Mouse (Mus musculus): ENCODE results near the gene Sfrp5.

Sfrp5 gene

DNA sequence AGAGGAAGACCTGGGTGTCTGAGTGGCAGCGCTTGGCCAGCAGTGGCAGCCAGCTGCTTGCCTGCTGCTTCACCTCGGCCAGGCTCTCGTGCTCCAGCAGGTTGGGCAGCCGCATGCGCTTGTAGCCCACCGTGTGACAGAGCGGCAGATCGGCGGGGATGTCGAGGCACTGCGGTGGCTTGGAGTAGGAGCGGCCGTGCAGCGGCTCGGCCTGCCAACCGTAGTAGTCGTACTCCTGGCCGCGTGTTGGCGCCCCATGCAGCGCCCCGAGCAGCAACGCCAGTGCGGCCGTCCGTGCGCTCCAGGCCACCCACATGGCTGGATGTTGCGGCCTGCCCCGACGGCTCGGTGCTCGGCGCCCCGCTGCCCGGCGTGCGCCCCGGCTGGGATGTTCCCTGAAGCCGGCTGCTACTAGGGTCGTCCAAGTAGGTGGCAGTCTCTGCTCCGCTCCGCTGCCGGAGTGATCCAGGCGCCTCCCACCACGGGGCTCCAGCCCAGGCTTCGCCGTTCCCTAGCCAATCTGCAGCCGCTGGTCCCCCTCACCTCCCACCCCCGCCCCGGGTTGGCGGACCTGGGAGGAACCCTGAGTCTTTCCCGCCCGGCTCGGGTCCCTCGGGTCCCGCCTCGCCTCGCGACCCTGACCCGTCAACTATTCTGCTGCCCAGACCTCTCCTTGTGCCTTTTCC is at the start of gene Sfrp5:
Sfrp5 (minus strand) TSS at position 557 of the 686 bp plus-strand sequence.
- no peak for DNase-seq (ENCODE audit: low spot score)

DNA sequence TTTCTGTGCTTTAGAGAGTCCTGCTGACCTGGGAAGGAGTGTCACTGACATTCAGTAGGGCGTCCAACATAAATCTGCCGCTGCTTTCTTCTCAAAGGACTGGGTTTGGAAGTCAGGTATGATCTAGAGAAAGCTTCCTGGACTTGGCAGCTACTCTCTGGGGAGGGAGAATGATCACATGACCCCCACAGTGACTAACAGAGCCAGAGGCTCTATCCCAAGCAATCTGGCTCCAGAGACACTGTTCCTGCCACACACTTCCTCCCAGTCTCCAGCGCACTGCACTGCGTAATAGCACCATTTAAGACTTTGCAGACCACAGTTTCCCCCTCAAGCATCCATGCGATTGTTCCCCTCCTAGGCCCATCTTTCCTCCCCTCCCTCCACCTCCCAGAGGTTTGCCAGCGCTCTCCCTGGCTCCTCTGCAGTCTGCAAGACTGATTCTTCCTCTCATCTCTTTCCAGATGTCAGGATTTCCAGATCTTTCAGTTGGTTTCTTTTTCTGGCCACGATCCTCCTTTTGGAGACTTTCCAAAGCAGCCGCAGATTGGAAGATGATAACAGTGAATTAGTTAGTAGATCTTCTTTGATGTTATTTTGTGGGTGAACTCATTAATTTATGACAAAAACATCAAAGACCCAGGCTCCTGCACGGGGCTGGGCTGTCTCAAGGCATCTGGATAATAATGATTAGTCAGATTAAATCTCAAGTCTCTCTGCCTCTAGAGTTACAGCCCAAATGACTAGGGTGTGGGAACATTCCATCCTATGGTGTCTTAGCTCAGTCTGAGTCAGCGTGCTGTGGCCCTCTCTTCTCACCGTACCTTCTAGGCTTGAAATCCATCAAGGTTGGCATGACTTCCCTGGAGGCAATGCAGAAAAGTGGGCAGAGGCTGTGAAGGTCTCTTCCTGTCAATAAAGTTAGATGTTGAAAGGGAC is 48.2 kb upstream of the Sfrp5 start:
- no peak for DNase-seq (ENCODE audit: low spot score)

DNA sequence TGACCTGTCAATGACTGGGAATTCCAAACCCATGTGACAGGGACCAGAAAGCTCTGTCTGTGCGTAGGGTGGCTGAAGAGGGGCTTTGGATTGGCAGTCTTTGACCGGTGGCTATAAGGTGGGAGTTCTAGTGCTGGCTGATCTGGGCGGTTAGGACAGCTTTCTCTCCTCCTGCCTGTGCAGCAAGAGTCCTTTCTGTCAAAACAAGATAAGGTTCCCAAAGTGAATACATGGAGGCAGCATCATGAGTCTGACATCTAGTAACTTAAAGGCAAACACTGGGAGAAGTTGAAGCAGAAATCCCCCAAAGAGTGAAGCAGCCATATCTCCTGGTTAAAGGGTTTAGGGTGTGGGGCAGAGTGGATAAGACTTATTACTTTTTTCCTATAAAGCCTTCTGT is 45.5 kb upstream of the Sfrp5 start, which contains the start of gene Golga7b:
Golga7b (plus strand) TSS at position 56 of the 400 bp plus-strand sequence.
- DNase-seq (ENCODE audit: low spot score), result no peak

DNA sequence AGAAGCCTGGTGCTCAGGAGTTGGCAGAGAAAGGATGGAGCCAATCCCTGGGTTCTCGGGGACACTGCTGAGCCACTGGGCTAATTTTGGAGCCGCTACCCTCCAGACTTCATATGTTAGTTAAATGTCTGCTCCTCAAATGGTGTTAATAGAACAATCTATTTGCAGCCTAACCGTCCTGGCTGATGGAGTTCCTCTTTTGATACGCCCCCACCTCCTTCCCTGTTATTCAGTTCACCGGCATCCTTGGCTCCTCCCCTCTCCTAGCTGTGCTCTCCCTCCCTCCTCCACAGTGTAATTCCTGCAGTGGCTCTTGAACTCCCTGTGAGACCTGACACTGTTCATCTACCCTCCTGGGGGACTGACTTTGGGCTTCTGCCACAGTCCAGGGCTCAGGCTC is 44.6 kb upstream of the Sfrp5 start:
- no peak for DNase-seq (ENCODE audit: low spot score)

DNA sequence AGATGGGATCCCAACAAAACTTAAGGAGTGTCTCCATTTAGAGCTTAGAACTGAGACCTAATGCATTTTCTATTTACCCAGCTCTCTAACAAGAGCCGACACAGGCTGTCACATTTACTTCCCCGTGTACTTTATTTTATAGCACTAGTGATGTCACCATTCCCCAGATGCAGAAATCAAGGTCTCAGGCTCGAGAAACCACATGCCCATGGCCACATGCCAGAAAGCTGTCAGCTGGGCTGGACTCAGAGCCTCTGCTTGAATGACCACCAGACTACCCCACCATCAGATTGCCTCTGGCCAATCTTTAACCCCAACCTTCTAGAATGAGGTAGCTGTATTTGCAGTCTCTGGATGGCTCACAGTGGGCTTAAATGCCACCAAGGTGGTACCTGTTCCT is 41.3 kb upstream of the Sfrp5 start:
- no peak for DNase-seq (ENCODE audit: low spot score)

DNA sequence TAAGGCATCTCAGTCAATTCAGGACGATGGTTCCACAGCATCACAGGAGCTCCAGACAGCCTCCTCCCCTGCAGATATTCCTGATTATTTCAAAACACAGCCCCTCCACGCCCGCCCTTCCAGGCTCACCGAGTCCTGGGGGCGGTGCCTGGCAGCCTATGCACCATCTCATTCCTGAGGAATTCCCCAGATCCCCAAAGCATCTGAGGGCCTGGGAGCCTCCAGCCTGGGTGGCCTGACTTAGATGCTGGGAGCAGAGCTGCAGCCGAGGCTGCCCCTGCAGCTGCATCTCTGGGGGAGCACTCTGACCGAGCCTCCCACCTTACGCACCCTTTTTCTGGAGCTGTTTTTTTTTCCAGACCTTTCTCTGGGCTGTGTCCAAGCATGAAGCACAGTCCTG is 38.8 kb upstream of the Sfrp5 start:
- no peak for DNase-seq (ENCODE audit: low spot score)

DNA sequence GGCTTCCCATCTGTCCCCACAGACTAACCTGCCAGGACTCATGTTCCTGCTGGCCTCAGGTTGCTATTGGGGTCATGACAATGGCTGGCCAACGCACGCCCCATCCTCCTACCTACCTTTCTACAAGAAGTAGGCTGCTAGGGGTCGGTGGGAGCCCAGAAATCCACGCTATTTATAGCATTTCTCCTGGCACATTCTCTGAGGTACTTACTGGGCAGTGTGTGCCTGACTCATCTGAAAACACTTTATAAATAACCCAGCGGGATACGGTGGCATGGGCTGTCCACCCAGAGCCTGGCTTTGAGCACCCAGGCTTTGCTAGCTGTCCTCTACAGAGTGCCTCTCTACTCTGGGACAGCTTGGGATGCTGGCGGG is 36.3 kb upstream of the Sfrp5 start:
- no peak for DNase-seq (ENCODE audit: low spot score)

DNA sequence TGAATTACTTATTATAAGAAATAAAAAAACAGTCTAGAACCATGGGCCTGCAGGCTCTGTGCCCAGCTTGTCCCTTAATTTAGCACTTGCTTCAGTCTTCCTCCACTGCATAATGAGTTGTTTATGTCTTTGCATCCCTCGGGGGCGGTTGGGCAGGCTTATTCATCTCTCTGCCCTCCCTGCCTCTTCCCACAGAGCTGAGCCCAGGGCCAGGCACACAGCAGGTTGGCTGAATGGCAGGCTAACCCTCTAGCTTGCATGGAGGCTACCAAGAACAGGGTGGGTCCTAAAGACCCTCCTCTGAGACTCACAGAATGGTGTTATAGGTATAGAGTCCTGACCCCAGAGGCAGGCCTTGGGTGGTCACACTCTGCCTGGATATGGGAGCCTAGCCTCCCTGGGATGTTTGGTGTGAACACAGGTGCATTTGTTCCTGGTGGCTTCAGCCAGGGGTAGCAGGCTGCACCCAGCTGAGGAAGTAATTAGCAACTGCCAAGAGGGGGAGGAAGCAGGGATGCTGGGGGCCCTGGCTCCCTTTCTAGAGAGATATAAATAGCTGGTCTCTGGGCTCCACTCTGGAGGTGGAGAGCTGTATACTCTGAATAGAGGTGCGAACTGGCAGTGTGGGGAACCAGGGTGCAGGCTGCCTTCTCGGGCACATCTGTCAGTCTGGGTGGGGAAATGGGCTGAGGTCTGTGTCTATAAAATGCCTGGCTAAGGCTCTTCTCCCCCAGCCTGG is 35.7 kb upstream of the Sfrp5 start:
- DNase-seq (ENCODE audit: low spot score), result no peak

DNA sequence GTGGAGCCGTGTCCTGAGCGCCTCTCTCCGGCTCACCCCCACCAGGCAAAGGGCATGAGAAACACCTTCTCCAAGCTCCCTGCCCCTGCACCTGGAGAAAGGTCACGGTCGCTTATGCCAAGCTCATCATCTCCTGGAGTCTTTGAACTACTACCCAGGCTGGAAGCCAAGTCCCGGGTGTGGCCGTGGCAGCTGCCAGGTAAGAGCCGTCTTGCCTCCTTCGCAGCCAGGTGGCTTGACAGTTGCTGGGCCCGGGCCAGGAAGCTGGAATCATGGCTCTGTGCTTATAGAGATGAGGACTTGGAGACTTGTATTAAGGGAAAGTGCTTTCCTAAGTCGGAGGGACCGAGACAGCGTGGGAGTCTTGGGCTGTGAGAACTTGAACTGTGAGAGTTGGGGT is 28.9 kb upstream of the Sfrp5 start:
- DNase-seq (ENCODE audit: low spot score), result no peak

DNA sequence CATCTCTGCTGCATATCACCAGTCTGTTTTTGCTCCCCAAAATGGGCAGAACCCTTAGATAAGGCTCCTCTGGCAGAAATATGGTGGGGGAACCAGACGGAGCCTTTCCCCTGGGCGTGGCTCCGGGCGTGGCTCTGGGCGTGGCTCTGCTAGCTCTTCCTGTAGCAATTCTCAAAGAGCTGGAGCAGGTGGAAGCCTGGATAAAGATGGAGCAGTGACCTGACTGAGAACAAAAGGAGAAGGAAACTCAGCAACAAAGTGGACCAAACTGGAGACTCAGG is 28.2 kb upstream of the Sfrp5 start:
- no peak for DNase-seq (ENCODE audit: low spot score)

DNA sequence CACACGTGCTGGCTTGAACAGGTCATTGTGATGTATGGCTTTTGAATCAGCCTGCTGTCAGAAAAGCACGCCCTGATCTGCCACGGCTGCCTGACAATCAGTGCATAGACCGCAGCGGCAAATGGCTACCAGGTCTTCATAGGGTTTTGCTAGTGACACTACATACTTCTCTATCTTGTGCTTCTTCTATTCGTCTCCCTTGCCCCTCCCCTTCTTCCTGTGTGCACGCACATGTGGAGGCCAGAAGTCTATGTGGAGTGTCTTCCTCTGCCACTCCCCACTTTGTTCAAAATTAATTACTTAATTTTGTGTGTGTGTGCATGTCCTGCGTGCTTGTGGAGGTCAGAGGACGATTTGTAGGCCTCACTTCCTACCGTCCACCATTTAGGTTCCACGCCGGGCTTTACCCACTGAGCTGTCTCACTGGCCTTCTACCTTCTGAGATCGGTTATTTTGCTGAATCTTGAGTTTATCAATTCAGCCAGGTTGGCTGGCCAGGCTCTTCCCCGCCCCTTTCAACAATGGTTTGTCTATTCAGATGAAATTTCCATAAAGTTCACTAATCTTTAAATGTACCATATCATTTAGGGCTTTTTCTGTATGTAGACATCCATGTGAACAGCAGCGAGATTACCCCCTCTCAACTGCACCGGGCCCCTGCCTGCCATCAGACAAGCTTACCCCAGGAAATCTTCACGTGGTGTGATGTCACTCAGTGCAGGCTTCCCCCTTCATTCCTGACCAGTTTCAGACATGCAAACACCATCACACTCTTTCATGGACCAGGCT is 27.6 kb upstream of the Sfrp5 start:
- no peak for DNase-seq (ENCODE audit: low spot score)

DNA sequence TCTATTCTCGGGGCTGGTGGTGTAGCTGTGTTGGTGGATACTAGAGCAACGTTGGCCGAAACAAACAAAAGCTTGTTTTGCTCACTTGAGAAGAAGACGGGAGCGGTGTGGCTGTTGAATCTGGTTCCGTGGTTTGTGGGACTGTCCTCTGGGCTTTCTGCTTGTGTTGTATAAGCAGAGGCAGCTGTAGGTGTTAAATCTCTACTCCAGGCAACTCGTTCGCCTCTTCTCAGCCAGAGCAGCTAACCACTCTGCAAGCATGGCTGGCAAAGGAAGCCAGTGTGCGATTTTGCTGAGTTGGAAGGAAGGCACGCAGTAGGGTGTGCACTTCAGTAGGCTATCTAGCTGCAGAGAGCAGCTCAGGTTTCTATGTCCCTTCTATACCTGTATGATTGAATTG is 24.4 kb upstream of the Sfrp5 start:
- DNase-seq (ENCODE audit: low spot score), result no peak

DNA sequence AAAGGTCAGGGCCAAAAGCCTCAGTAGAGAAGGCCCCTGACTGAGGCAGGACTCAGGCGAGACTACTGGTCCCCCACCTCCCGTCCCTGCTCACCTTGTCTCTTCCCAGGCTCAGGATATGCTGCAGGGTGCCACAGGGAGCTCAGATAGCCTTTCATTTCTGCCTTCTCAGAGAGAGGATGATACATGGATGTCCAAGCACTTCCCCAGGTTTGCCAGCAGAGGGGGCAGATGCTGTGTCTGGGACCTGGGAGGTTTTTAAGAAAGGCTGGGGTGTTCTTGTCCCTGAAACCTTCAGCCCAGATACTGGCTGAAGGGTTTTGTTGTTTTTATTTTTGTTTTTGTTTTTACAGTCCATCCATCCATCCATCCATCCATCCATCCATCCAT is 15.3 kb upstream of the Sfrp5 start:
- DNase-seq (ENCODE audit: low spot score), result peak; percentile 29

DNA sequence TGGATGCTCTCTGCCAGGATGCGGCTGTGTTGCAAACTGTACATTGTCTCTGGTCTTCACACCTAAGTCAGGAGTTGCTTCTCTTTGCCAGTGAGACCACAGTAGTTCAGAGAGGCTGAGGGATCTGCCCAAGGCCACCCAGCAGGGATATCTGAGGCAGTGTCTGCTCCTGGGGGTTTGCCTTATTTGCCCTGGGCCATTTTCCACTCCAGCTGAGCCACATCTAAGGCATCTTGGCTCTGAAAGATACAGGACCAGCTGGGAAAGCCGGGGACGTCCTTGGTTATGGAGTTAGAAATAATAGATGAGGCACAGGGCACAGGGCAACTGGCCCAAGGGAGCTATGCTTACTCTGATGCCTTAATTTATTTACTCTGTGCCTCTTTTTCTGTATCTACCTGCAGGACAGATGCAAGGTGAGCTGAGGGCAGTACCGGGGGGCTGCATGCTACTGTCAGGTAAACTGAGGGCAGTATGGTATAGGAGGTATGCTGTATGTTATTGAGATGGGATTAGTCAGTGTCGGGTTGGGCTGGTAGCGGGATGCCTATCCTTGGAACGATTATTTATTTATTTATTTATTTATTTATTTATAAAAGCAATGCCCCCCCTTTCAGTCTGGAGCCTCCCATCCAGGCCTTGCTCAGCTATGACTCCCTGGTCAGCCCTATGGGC is 14.8 kb upstream of the Sfrp5 start:
- DNase-seq (ENCODE audit: low spot score), result no peak

DNA sequence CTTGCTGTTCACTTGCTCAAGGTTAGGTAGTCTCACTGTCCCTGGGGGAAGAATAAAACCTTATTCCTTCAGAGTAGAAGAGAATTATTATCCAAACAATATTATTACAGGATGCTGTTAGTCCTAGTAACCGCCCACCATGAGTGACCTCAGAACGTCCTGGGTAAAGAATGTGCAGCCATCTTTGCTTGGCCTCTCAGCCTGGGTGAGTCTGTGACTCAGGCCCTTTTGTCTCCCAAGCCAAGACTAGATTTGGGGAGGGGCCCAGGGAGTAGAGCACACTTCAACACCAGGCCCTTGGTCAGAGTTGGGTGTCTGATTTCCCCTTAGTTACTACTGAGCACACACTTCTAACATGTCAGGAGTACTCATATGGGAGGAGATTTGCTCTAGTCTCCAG is 12.5 kb upstream of the Sfrp5 start:
- DNase-seq (ENCODE audit: low spot score), result no peak

DNA sequence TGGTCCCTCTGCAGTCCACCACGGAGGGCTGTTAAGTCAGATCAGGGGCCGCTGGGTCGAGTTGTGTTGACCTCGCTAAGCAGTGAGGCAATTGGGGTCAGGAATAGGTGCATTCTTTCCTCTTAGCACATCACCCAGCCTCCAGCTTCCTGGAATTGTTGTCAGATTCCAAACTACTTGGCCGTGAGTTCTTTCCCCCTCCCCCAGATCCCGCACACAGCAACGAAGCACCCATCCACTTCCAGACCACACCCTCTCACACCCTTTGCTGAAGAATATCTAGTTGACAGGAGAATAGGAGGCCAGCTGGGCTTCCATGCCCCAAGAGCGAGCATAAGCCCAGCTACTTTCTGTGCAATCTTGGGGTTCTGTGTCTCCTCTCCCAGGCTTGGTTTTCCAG is 9.9 kb upstream of the Sfrp5 start:
- DNase-seq (ENCODE audit: low spot score), result no peak

DNA sequence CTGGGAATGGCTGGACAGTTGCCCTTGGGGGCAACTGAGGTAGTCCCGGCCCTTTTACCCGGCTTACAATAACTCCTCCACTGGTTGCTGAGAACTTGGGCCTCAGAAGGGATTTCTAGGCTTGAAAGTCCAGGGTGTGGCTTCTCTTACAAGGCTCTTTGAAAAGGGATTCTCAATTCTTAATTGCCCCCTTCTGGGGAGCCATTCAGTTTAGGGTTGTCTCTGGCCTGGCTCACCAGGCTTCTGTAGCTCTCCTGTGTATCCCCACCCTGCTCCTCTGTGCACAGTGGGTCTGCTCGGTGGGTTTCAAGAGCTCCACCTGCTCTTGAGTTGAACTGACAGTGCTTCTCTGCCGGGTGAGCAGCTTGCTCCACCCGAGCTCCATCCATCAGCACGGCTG is 7.9 kb upstream of the Sfrp5 start:
- DNase-seq (ENCODE audit: low spot score), result no peak

DNA sequence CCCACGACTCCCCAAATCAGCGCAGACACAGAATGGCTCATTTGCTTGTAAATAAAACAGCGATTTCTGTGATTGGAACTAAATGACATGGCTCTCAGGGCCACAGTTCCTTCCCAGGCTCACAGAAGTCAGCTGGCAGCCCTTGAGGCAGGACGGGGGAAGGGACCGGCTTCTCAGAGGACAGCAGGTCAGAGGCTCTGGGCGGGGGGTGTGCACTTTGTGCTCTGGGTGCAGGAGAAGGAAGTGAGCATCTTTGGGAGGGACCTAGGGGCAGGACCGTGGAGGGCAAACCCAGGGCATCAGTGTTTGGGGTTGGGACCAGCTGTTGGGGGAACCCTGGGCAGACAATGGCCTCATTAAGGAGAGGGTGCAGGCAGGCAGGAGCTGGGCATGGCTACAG is 7.4 kb upstream of the Sfrp5 start:
- no peak for DNase-seq (ENCODE audit: low spot score)

DNA sequence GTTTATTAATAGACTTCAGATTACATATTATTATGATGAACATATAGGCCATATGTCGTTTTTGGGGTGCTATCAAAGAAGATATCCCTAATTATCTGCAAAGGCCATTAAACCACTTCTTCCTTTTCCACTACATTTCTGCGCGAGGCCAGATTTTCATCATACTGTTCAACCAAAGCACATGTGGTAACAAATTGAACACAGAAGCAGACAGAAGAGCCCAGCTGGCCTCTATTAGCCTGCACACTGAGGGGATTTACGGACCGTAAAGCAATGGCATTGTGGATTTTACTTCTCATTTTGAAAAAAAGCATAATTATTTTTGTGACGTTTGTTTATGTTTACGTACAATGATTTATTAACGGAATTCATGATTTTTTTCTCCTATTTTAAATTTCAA is 3.1 kb upstream of the Sfrp5 start:
- no peak for DNase-seq (ENCODE audit: low spot score)

DNA sequence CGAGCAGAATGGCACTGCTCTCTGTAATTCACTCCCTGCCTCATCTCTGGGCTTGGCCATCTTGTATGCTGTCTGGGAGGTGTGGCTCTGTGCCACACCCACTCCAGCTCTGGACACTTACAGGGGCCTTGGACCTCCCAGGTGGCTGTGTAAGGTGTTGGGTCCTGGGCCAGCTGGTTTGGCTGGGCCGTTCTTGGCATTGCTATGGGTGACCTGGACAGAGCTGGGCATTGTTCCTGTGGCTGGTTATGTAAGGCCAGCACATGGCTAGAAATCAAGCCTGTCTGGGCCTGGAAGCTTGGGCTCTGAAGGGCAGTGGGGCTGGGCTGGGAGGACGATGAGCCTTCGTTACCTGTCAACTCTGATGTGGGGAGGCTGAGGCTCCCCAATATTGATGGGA is 2.3 kb upstream of the Sfrp5 start:
- no peak for DNase-seq (ENCODE audit: low spot score)

DNA sequence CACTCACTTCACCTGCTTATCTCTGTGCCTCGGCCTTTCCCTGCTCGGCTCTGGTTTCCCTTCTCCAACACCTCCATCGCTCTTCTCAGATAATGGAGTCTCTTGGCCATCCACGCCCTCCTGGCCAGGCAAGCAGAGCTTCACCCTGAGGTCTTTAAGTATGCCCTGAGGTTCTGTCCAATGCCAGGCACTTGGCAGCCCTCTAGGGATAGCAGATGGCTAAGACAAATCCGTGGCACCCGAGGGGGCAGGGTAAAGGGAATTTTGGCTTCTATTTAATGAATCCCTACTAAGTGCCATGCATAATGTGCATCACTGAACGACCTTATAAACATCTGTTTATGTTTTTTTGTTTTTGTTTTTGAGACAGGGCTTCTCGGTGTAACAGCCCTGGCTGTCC is 415 bp upstream of the Sfrp5 start:
- no peak for DNase-seq (ENCODE audit: low spot score)

DNA sequence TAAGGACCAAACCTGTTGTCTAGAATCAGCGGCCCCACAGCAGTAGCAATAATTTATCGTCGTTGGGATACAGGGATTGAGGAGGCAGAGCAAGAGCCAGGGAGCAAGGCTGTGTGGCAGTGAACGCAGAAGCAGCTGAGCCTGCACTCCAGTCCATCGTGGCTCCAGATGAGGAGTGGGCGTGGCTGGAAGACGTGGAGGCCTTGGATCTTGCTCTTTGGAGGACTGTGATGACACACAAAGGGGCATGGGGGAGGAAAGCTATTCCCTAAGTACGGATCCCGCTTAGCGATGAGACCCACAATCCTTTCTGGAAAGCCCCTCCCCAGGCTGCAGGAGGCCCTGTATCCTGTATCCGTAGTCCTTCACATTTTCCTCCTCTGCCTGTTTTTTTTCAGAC is 4.0 kb downstream of the Sfrp5 start:
- DNase-seq (ENCODE audit: low spot score), result no peak
